Comparison of ENCODE assay signal across 16 mouse cellular contexts in genomic region chr14:11132637-11133474, GRCm38 (mm10). TPM values are rescaled to one million over a fixed set of nuclear protein-coding genes. Genes with fewer than 3 reads are reported as not detected.
DNase-seq lines count a peak whose midpoint lies in the region; ATAC-seq lines count a peak whose summit lies in the region.
"Had no signal": no experiment of that assay in that cellular context is flagged by ENCODE, and none has a peak within 500 bp of the region (broad histone marks: within the 10 kb centered on the region; RNA-seq: fewer than 3 reads in every experiment).

No protein-coding gene starts in this region.

- H3K27me3 ChIP-seq in hindbrain, embryonic 16.5 days (replicated peaks; ENCODE audit: control insufficient read depth, insufficient read depth, low read length): no peaks in the 10 kb centered on the region
- H3K27me3 ChIP-seq in hindbrain, embryonic 12.5 days: no peaks in the 10 kb centered on the region
- H3K27me3 ChIP-seq: embryonic facial prominence, embryonic 12.5 days; limb, embryonic 12.5 days had no signal

- no peak overlapping the region for H3K4me3 ChIP-seq in hindbrain, embryonic 16.5 days (ENCODE audit: low read length)
- no peak overlapping the region for H3K4me3 ChIP-seq in hindbrain, embryonic 12.5 days
- H3K4me3 ChIP-seq: embryonic facial prominence, embryonic 12.5 days; limb, embryonic 12.5 days; myocyte had no signal

- WGBS in hindbrain, embryonic 16.5 days: 70% methylated on average over 6 of the region's 6 CpGs
- 92% methylated on average over 6 of the region's 6 CpGs for WGBS in hindbrain, embryonic 12.5 days

- H3K9me3 ChIP-seq in hindbrain, embryonic 16.5 days (ENCODE audit: control insufficient read depth, low read length): no peaks in the 10 kb centered on the region
- no peaks in the 10 kb centered on the region; the same call in 1 of the 2 replicates for H3K9me3 ChIP-seq in hindbrain, embryonic 12.5 days (replicated peaks)
- H3K9me3 ChIP-seq: embryonic facial prominence, embryonic 12.5 days; limb, embryonic 12.5 days had no signal

- intact Hi-C loops in left cerebral cortex, postnatal 4 days (cut with DNase I): no loop called here
- intact Hi-C loops in left cerebral cortex, postnatal 14 days (cut with DNase I): no loop called here

- H3K27ac ChIP-seq in hindbrain, embryonic 16.5 days (ENCODE audit: low read depth, low read length): no peak overlapping the region
- H3K27ac ChIP-seq in hindbrain, embryonic 12.5 days: no peak overlapping the region
- H3K27ac ChIP-seq: embryonic facial prominence, embryonic 12.5 days; limb, embryonic 12.5 days had no signal

- no peak overlapping the region for H3K4me2 ChIP-seq in hindbrain, embryonic 16.5 days (ENCODE audit: low read length)
- no peak overlapping the region for H3K4me2 ChIP-seq in hindbrain, embryonic 12.5 days (replicated peaks)
- H3K4me2 ChIP-seq: embryonic facial prominence, embryonic 12.5 days; limb, embryonic 12.5 days had no signal

- ATAC-seq in hindbrain, embryonic 16.5 days: peak; percentile 79
- ATAC-seq in hindbrain, embryonic 12.5 days (ENCODE audit: low FRiP score): no peak

- H3K4me1 ChIP-seq in hindbrain, embryonic 16.5 days (ENCODE audit: control insufficient read depth, insufficient read depth, low read depth, low read length): no peaks in the 10 kb centered on the region
- no peaks in the 10 kb centered on the region for H3K4me1 ChIP-seq in hindbrain, embryonic 12.5 days
- H3K4me1 ChIP-seq: embryonic facial prominence, embryonic 12.5 days; limb, embryonic 12.5 days had no signal

- H3K9ac ChIP-seq in hindbrain, embryonic 16.5 days (ENCODE audit: low read depth, low read length): no peak overlapping the region
- H3K9ac ChIP-seq in hindbrain, embryonic 12.5 days: no peak overlapping the region
- H3K9ac ChIP-seq: embryonic facial prominence, embryonic 12.5 days; limb, embryonic 12.5 days had no signal

- peak; percentile 53 for DNase-seq in left cerebral cortex, postnatal 4 days
- DNase-seq in left cerebral cortex, postnatal 14 days (ENCODE audit: low spot score in 2 of 2): no peak
- peak; percentile 67 to 77 for DNase-seq in cerebellum, postnatal 10 days
- peak; percentile 16 for DNase-seq in layer of hippocampus, adult 9-11 months
- DNase-seq in retina, postnatal 1 day: no peak
- DNase-seq: heart, postnatal 10 days; right cerebral cortex, adult 18-20 months; spleen, adult 18-20 months; thymus, postnatal 14 days had no signal

- no peaks in the 10 kb centered on the region for H3K36me3 ChIP-seq in hindbrain, embryonic 16.5 days (ENCODE audit: control insufficient read depth, insufficient read depth, low read length)
- H3K36me3 ChIP-seq in hindbrain, embryonic 12.5 days: no peaks in the 10 kb centered on the region
- H3K36me3 ChIP-seq: embryonic facial prominence, embryonic 12.5 days; G1E; limb, embryonic 12.5 days had no signal

RNA-seq across cellular contexts. Expression of gene Fhit, which starts 29.0 kb away (rescaled TPM):
- polyA plus RNA-seq in hindbrain, embryonic 16.5 days (2015; fragmentation: Nextera tagmentation; extraction: Ambion mirVana): 8.4 and 8.5 TPM in 2 replicates
- 3.8 and 5.5 TPM in 2 replicates for polyA plus RNA-seq in hindbrain, embryonic 12.5 days (2016; fragmentation: Nextera tagmentation; extraction: Ambion mirVana)
- total RNA-seq in left cerebral cortex, postnatal 4 days (2021): 1 to 10 TPM; 3.2 to 5.8 TPM
- 1 to 10 TPM; 6.1 to 7.7 TPM for total RNA-seq in left cerebral cortex, postnatal 14 days (2021)
- total RNA-seq: G1E; neutrophil, adult 5-6 weeks had no signal
- polyA plus RNA-seq: G1E, myocyte had no signal

Comparison
In these comparisons a context has a peak if more than half of its experiments do, and no peak if none do; other contexts are left out.
1. DNase-seq: peak in left cerebral cortex, postnatal 4 days (single experiment), cerebellum, postnatal 10 days (2 of 2) and layer of hippocampus, adult 9-11 months (single experiment); none in left cerebral cortex, postnatal 14 days (0 of 2) and retina, postnatal 1 day (single experiment).